Mouse (Mus musculus) cerebellum, adult 2 months (tissue): ENCODE data around the gene Asb10. TPM values are rescaled to one million over a fixed set of nuclear protein-coding genes. Genes with fewer than 3 reads are reported as not detected.

ENCODE experiments used
- DNase-seq, 2 experiments: peaks; one replicate each; pipeline ENCODE4 v3.0.0; 2021
- H3K27ac ChIP-seq: fragments of 200-500 bp; 2 replicates; pipeline ENCODE4 v1.5.1; 2012; ENCODE audit warnings: low read length, control low read depth, inconsistent platforms; ENCODE audit not compliant: insufficient read depth
- H3K27me3 ChIP-seq: fragments of 200-500 bp; 2 replicates; pipeline ENCODE4 v1.6.1; 2012; ENCODE audit warnings: inconsistent platforms, mild to moderate bottlenecking, low read length, moderate library complexity; ENCODE audit not compliant: control insufficient read depth, insufficient read depth
- H3K4me1 ChIP-seq: fragments of 200-500 bp; 2 replicates; pipeline ENCODE4 v1.6.1; 2011; ENCODE audit warnings: low read length; ENCODE audit not compliant: control insufficient read depth, insufficient read depth
- H3K4me3 ChIP-seq: fragments of 200-500 bp; replicated peaks from 2 replicates; pipeline ENCODE3; 2011; ENCODE audit warnings: mild to moderate bottlenecking, low read depth, low read length, control low read depth; ENCODE audit not compliant: insufficient read depth
- CTCF ChIP-seq: fragments of 200-500 bp; IDR thresholded peaks from 2 replicates; pipeline ENCODE4 v1.5.1; 2011; ENCODE audit warnings: low read depth, mild to moderate bottlenecking, control low read depth, low read length, moderate library complexity, borderline replicate concordance; ENCODE audit not compliant: insufficient read depth
- POLR2A ChIP-seq: fragments of 200-500 bp; IDR thresholded peaks from 2 replicates; pipeline ENCODE4 v1.6.1; 2011; ENCODE audit warnings: low read length, control low read depth, borderline replicate concordance; ENCODE audit not compliant: insufficient read depth
- WGBS: fragments of 180-500 bp; shearing (Covaris S2); methylation state at CpG from one replicate; pipeline ENCODE4 v1.1.7; 2018; 5-methylcytosine and 5-hydroxymethylcytosine counted together
- polyA plus RNA-seq: library from polyadenylated mRNA; depleted of rRNA; stranded (reverse); fragments of >200 nt; gene quantifications from 2 replicates; pipeline ENCODE4 v1.2.3, GENCODE M21; 2012

Gene Asb10
- polyA plus RNA-seq, 1 experiment = 0.18 TPM

DNA sequence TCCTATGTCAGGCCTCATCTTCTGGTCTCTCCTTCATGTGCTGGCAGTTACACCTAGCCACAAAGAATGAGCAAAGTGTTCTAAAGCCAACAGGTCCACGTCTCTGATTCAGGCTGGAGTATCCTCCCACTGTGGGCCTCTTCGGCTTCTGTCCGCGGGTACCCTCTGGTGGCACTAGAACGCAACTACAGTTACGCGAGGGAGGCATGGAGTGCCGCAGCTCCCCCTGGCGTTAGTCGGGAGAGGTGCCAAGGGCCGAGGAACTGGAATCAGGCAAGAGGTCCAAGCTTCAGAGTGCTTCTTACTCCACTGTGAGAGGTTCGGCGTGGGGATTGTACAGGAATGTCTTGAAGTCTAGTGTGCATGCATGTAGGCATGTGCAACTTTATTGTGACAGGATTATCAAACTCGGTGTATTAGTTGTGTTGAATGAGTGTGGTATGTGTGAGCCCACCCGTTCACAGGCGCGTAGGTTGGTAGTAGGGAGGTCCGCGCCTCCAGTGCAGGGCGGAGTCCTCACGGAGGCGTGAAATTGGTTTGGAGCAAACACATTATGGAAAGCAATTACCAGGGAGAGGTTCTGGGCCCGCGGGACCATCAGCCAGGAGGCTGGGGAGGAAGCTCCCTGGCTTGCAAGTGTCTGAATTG, 10.6 kb downstream of the Asb10 start:
- H3K4me1 ChIP-seq = no peaks in the 10 kb centered on the region
- H3K27me3 ChIP-seq = peaks cover 7% of the 10 kb centered on the region; the same call in 1 of the 2 replicates
- TF ChIP-seq CTCF (peak; percentile 100), POLR2A (no peak)
- WGBS = 14% methylated on average over 24 of the region's 24 CpGs
- DNase-seq = peak; percentile 86 to 95
- no peak overlapping the region for H3K4me3 ChIP-seq
- no peak overlapping the region for H3K27ac ChIP-seq

- TF ChIP-seq POLR2A (no peak), CTCF (no peak)
- Histone ChIP-seq H3K27ac (no peak overlapping the region), H3K4me3 (no peak overlapping the region), H3K4me1 (no peaks in the 10 kb centered on the region), H3K27me3 (peaks cover 7% of the 10 kb centered on the region; the same call in 1 of the 2 replicates)
- WGBS = 56% methylated on average over 6 of the region's 6 CpGs
- no peak for DNase-seq
These were observed 13.0 kb downstream of the Asb10 start for GRCm38 (mm10) chr5:24527780-24528179.

DNA sequence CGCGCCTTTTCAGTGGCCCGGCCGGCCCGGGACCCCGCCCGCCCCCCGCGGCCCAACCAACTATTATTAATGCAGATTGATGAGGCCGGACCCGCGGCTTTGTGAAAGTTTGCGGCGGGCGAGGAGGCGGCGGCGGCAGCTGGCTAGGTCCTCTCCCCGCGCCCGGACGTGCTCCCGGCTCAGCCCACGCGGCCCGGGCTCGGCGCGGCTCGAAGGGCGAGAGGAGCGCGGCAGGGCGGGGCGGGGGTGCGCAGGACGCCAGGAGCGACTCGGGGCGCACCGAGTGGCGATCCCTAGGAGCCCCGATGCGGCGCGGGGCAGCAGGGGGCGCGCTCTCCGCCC, 13.9 kb downstream of the Asb10 start, which contains the start of gene Gbx1:
TSS of gene Gbx1 (minus strand) at position 314 of the 342 bp plus-strand sequence.
- no peaks in the 10 kb centered on the region for H3K4me1 ChIP-seq
- no peak within 1 kb of the TSS for H3K4me3 ChIP-seq
- TF ChIP-seq CTCF (no peak), POLR2A (no peak)
- WGBS = 1% methylated on average over 49 of the region's 49 CpGs
- no peak within 1 kb of the TSS for H3K27ac ChIP-seq
- H3K27me3 ChIP-seq = peaks cover 7% of the 10 kb centered on the region; the same call in 1 of the 2 replicates
- DNase-seq = no peak

GRCm38 (mm10) chr5:24526190-24526888, 14.4 kb downstream of the Asb10 start:
- Histone ChIP-seq H3K27me3 (peaks cover 8% of the 10 kb centered on the region; the same call in 1 of the 2 replicates), H3K27ac (no peak overlapping the region), H3K4me3 (no peak overlapping the region), H3K4me1 (no peaks in the 10 kb centered on the region)
- TF ChIP-seq POLR2A (no peak), CTCF (no peak)
- DNase-seq = no peak
- WGBS = 4% methylated on average over 95 of the region's 109 CpGs

DNA sequence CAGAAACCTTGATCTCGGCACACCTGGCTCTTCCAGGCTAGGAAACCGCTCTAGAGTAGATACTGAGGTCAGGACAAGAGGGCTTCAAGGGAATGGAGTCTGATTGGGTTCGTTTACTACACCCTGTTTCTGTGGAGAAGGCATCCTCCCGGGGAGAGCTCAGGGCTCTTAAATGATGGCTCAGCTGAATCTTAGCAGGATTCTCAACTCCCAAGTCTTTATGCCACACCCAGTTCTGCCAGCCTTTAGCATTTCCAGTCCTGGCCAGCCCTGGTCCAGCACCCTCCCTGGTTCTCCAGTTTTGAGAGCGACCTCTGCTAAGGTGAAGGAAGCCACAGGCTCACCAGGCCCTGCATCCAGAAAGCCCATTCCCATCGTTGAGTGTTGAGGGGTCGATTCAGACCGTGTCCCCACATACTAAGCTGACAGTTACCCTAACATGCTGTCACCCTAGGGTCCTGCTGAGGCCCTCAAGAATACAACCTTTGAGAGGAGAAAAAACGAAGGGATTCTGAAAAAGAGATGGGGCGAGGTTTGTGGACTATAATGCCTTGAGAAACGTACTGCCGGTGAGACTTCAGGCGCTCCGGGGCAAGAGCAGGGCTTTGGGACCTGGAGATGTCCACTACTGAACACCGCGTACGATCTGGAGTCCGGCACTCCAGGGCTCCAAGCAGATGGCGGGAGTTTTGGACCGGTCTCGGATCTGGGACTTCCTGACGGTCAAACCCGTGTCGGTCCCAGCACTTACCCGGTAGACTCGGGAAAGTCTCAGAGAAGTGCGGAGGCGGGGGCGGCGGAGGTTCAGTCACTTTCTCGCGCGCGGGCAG, 15.2 kb downstream of the Asb10 start:
- TF ChIP-seq CTCF (no peak), POLR2A (no peak)
- Histone ChIP-seq H3K27me3 (peaks cover 8% of the 10 kb centered on the region; the same call in 1 of the 2 replicates), H3K27ac (no peak overlapping the region), H3K4me1 (no peaks in the 10 kb centered on the region), H3K4me3 (no peak overlapping the region)
- no peak for DNase-seq
- whole genome bisulfite sequencing = 7% methylated on average over 34 of the region's 34 CpGs

GRCm38 (mm10) chr5:24524522-24524921, 16.3 kb downstream of the Asb10 start:
- TF ChIP-seq CTCF (no peak), POLR2A (no peak)
- Histone ChIP-seq H3K27me3 (peaks cover 8% of the 10 kb centered on the region; the same call in 1 of the 2 replicates), H3K4me3 (no peak overlapping the region), H3K27ac (no peak overlapping the region), H3K4me1 (no peaks in the 10 kb centered on the region)
- WGBS = 29% methylated on average over 4 of the region's 4 CpGs
- DNase-seq = no peak

DNA sequence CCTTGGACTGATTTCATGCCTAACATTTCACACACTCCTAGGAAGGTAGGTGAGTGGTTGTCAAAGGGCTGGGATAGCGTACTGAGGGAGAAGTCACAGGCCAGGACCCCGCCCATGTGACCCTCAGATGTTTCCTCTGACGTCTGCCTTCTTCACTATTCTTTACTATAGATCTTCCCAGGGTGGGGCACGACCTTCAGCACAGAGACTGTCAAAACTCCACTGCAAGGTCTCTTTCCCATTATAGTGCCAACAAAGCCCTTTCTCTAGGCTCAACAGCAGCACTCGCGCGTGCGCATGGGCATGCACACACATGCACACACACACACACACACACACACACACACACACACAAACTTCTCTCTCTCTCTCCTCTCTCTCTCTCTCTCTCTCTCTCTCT, 17.0 kb downstream of the Asb10 start:
- Histone ChIP-seq H3K27ac (no peak overlapping the region), H3K4me3 (no peak overlapping the region), H3K4me1 (no peaks in the 10 kb centered on the region), H3K27me3 (peaks cover 8% of the 10 kb centered on the region; the same call in 1 of the 2 replicates)
- DNase-seq = no peak
- WGBS = 49% methylated on average over 8 of the region's 8 CpGs
- no peak for TF ChIP-seq CTCF
- no peak for TF ChIP-seq POLR2A
